Mouse (Mus musculus): ENCODE data around the gene Ube2v1. TPM values are rescaled to one million over a fixed set of nuclear protein-coding genes. Genes with fewer than 3 reads are reported as not detected.
A peak's percentile ranks its signal among the peaks of the same experiment; 100 is the strongest.

The Ube2v1 gene
- 195 and 211 TPM in 2 replicates for polyA plus RNA-seq (2014; fragmentation: Nextera tagmentation; extraction: Ambion mirVana)

DNA sequence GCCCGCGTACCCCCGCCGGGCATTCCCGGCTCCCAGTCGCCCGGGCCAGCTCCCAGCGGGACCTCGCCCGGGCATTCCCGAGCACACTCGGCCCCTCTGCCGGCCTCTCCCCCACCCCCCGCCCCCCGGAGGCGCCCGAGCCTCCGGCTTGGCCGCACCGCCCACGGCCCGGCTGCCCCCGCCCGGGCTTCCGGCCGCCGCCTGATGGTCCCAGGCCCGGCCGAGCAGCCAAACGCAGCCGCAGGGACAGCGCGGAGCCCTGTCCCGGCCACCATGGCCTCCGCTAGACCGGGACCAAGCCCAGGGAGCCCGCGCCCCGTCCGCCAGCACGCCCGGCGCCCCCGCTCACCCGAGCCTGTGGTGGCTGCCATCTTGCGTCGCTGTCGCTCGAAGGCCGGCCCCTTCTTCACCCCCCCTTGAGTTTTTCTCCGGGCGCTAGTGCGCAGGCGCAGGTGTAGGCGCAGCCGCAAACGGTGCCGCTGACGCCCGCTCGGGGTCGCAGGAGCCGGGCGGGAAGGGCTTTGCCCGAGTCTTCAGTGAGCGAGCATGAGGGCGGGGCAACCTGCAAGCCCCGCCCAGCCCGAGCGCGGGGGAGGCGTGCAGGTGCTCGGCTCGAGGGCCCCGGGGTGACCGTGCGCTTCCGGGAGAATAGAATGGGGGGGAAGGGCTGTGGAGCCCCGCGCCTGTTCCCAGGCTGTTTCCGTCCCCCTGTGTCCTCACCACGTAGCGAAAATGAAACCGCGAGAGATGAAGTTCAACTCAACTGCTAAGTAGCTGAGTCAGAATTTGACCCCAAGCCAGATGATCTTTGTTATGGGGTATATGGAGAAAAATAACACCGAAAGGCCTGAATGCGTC lies at the start of gene Ube2v1:
Gene Ube2v1 (minus strand): TSS at position 505 of the 858 bp plus-strand sequence.
- Histone ChIP-seq H3K4me3 (ENCODE audit: low read depth, low read length) (peak within 1 kb of the TSS; percentile 95), H3K27ac (ENCODE audit: low read depth, low read length) (peak within 1 kb of the TSS; percentile 87), H3K9ac (ENCODE audit: low read depth, low read length) (peak within 1 kb of the TSS; percentile 97), H3K9me3 (replicated peaks; ENCODE audit: control insufficient read depth, low read length) (no peaks in the 10 kb centered on the region), H3K4me1 (ENCODE audit: control insufficient read depth, insufficient read depth, low read length) (peaks cover 52% of the 10 kb centered on the region), H3K36me3 (ENCODE audit: control insufficient read depth, insufficient read depth, low read length) (no peaks in the 10 kb centered on the region), H3K4me2 (peak within 1 kb of the TSS; percentile 76), H3K27me3 (ENCODE audit: control insufficient read depth, insufficient read depth, low read length) (no peaks in the 10 kb centered on the region)
- under 1% methylated on average over 80 of the region's 87 CpGs for WGBS (ENCODE audit: insufficient replicate concordance)
- peak; percentile 83 for ATAC-seq (replicated peaks; ENCODE audit: insufficient number of reproducible peaks, low FRiP score, low TSS enrichment)

DNA sequence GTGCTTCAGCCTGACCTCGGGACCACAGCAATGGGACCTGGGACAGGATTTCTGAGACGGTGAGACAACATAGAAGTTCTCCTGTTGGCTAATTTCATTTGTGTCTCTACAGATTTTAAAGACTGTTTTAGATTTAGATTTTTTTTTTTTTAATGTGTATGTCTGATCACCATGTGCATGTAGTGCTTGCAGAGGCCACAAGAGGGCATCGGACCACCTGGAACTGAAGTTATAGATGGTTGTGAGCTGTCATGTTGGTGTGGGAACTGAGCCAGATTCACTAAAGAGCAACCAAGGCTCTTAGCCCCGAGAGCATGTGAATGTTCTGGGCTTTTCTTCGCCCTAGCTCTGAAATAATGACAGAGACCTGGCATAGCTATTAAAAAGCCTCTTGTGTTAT lies 48.8 kb upstream of the Ube2v1 start:
- Histone ChIP-seq H3K27ac (ENCODE audit: low read depth, low read length) (no peak overlapping the region), H3K4me2 (no peak overlapping the region), H3K9me3 (replicated peaks; ENCODE audit: control insufficient read depth, low read length) (no peaks in the 10 kb centered on the region), H3K4me3 (ENCODE audit: low read depth, low read length) (no peak overlapping the region), H3K36me3 (ENCODE audit: control insufficient read depth, insufficient read depth, low read length) (no peaks in the 10 kb centered on the region), H3K4me1 (ENCODE audit: control insufficient read depth, insufficient read depth, low read length) (no peaks in the 10 kb centered on the region), H3K9ac (ENCODE audit: low read depth, low read length) (no peak overlapping the region), H3K27me3 (ENCODE audit: control insufficient read depth, insufficient read depth, low read length) (0 out of 2 replicates have a peak, but pooled peaks cover 5% of the 10 kb centered on the region)
- ATAC-seq (replicated peaks; ENCODE audit: insufficient number of reproducible peaks, low FRiP score, low TSS enrichment): no peak
- 44% methylated on average over 5 of the region's 5 CpGs for WGBS (ENCODE audit: insufficient replicate concordance)

DNA sequence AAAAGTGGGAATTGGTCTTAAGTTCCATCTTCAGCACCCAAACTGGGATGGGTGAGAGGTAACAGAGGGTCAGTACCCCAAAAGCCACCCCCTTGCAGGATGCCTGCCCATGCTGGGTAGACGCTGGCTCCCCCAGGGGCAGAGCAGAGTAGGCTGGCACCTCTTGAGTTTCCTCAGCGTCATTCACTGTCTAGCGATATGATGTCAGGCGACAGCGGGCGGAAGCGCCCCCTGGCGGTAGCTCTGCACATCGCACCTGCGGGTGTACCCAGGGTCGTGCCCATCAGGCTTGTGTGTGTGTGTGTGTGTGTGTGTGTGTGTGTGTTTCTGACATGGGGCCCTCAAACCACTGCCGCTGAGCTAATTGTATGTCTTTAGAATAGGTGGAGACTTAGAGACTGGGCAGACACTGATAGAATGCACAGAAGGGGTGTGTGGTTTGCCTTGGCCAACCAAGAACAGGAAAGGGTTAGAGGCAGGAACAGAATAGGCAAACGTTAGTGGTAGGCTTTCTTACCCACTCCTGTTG lies 48.1 kb upstream of the Ube2v1 start:
- H3K4me1 ChIP-seq (ENCODE audit: control insufficient read depth, insufficient read depth, low read length): peaks cover 3% of the 10 kb centered on the region; the same call in 1 of the 2 replicates
- H3K27ac ChIP-seq (ENCODE audit: low read depth, low read length): no peak overlapping the region
- H3K36me3 ChIP-seq (ENCODE audit: control insufficient read depth, insufficient read depth, low read length): no peaks in the 10 kb centered on the region
- H3K27me3 ChIP-seq (ENCODE audit: control insufficient read depth, insufficient read depth, low read length): 0 out of 2 replicates have a peak, but pooled peaks cover 5% of the 10 kb centered on the region
- peak; percentile 60; the same call in 1 of the 2 replicates for ATAC-seq (replicated peaks; ENCODE audit: insufficient number of reproducible peaks, low FRiP score, low TSS enrichment)
- H3K9ac ChIP-seq (ENCODE audit: low read depth, low read length): no peak overlapping the region
- no peak overlapping the region for H3K4me2 ChIP-seq
- WGBS (ENCODE audit: insufficient replicate concordance): 4% methylated on average over 13 of the region's 13 CpGs
- H3K9me3 ChIP-seq (replicated peaks; ENCODE audit: control insufficient read depth, low read length): no peaks in the 10 kb centered on the region
- no peak overlapping the region for H3K4me3 ChIP-seq (ENCODE audit: low read depth, low read length)

DNA sequence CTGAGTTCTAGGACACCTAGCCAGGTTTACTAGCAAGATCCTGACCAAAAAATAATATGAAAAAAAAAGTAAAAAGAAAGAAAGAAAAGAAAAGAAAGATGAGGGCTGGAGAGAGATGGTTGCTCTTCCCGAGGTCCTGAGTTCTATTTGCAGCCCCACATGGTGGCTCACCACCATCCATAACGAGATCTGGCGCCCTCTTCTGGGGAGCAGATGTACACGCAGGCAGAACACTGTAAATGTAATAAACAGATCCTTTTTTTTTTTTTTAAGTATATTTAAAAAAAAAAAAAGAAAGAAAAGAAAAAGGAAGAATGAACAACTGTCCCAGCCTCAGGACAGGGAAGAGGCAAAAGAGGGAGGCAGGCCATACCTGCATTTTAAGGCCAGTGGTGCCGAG lies 46.7 kb upstream of the Ube2v1 start:
- Histone ChIP-seq H3K4me1 (ENCODE audit: control insufficient read depth, insufficient read depth, low read length) (peaks cover 3% of the 10 kb centered on the region; the same call in 1 of the 2 replicates), H3K27me3 (ENCODE audit: control insufficient read depth, insufficient read depth, low read length) (0 out of 2 replicates have a peak, but pooled peaks cover 5% of the 10 kb centered on the region), H3K27ac (ENCODE audit: low read depth, low read length) (no peak overlapping the region), H3K4me3 (ENCODE audit: low read depth, low read length) (no peak overlapping the region), H3K4me2 (no peak overlapping the region), H3K9ac (ENCODE audit: low read depth, low read length) (no peak overlapping the region), H3K36me3 (ENCODE audit: control insufficient read depth, insufficient read depth, low read length) (no peaks in the 10 kb centered on the region), H3K9me3 (replicated peaks; ENCODE audit: control insufficient read depth, low read length) (no peaks in the 10 kb centered on the region)
- 49% methylated on average over 5 of the region's 5 CpGs for WGBS (ENCODE audit: insufficient replicate concordance)
- no peak for ATAC-seq (replicated peaks; ENCODE audit: insufficient number of reproducible peaks, low FRiP score, low TSS enrichment)

DNA sequence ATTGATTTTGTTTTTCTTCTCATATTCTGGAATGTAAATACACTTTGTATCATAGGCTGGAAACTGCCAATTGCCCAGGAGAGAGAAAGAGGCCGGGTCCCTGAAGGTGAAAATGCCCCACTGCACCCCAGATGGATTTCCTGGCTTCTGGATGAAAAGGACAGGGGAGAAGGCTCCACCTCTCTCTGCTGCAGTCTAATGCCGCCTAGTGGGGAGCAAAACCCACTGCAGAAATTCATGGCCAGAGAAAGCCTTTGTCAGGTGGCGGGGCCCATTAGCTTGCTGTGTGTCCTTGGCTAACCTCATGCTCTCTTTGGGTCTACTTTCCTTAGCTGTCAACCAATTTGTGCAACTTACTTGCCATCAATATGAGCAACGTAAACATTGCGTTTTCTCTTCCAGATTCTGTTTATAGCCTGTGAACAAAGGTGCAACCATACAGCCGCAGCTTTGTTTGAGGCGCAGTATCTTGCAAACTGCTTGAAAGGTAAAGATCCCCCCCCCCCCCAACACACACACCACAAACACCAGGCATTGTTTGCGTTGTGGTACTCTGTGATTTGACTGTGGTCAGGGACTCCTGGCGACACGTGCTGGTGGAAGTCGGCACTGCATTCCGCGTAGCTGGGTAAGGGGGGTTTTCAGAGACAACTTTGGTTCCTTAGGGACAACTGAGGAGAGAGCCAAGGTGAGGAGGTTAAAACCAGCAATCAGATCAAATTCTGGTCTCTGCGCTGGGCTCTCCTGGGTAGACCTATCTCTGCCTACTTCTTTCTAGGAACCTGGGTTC lies 43.4 kb upstream of the Ube2v1 start:
- Histone ChIP-seq H3K9me3 (replicated peaks; ENCODE audit: control insufficient read depth, low read length) (no peaks in the 10 kb centered on the region), H3K4me2 (no peak overlapping the region), H3K27me3 (ENCODE audit: control insufficient read depth, insufficient read depth, low read length) (0 out of 2 replicates have a peak, but pooled peaks cover 5% of the 10 kb centered on the region), H3K9ac (ENCODE audit: low read depth, low read length) (no peak overlapping the region), H3K36me3 (ENCODE audit: control insufficient read depth, insufficient read depth, low read length) (no peaks in the 10 kb centered on the region), H3K4me3 (ENCODE audit: low read depth, low read length) (no peak overlapping the region), H3K4me1 (ENCODE audit: control insufficient read depth, insufficient read depth, low read length) (peaks cover 6% of the 10 kb centered on the region; the same call in 1 of the 2 replicates), H3K27ac (ENCODE audit: low read depth, low read length) (no peak overlapping the region)
- no peak for ATAC-seq (replicated peaks; ENCODE audit: insufficient number of reproducible peaks, low FRiP score, low TSS enrichment)
- 36% methylated on average over 14 of the region's 14 CpGs for WGBS (ENCODE audit: insufficient replicate concordance)

DNA sequence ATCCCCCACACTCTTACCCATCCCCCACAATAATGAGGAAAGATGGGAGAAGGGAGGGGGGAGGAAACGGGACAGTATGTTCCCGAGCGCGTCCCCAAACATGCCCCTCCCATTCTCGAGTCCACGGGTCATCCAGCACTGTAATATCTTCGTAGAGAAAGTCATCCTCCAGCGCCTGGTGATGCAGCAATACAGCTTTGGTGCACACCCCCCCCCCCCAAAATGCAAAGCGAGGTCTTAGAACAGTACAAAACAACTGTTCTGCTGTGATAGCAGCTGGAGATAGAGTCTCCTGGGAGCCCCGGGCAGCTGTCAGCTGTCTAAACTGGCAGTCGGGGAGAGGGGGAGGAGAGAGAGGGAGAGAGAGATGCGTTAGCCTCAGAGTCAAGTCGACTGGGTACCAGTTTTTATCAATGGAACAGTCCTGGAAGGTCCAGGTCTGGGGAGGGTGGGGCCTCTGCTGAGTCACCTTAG lies 40.4 kb upstream of the Ube2v1 start:
- WGBS (ENCODE audit: insufficient replicate concordance): 15% methylated on average over 13 of the region's 13 CpGs
- Histone ChIP-seq H3K27me3 (ENCODE audit: control insufficient read depth, insufficient read depth, low read length) (0 out of 2 replicates have a peak, but pooled peaks cover 5% of the 10 kb centered on the region), H3K4me2 (peak overlapping the region; percentile 50), H3K27ac (ENCODE audit: low read depth, low read length) (peak overlapping the region; percentile 83), H3K9ac (ENCODE audit: low read depth, low read length) (0 out of 2 replicates have a peak overlapping the region, but pooled peaks have one; percentile 28), H3K4me1 (ENCODE audit: control insufficient read depth, insufficient read depth, low read length) (peaks cover 6% of the 10 kb centered on the region; the same call in 1 of the 2 replicates), H3K9me3 (replicated peaks; ENCODE audit: control insufficient read depth, low read length) (no peaks in the 10 kb centered on the region), H3K36me3 (ENCODE audit: control insufficient read depth, insufficient read depth, low read length) (no peaks in the 10 kb centered on the region), H3K4me3 (ENCODE audit: low read depth, low read length) (no peak overlapping the region)
- peak; percentile 89 for ATAC-seq (replicated peaks; ENCODE audit: insufficient number of reproducible peaks, low FRiP score, low TSS enrichment)

DNA sequence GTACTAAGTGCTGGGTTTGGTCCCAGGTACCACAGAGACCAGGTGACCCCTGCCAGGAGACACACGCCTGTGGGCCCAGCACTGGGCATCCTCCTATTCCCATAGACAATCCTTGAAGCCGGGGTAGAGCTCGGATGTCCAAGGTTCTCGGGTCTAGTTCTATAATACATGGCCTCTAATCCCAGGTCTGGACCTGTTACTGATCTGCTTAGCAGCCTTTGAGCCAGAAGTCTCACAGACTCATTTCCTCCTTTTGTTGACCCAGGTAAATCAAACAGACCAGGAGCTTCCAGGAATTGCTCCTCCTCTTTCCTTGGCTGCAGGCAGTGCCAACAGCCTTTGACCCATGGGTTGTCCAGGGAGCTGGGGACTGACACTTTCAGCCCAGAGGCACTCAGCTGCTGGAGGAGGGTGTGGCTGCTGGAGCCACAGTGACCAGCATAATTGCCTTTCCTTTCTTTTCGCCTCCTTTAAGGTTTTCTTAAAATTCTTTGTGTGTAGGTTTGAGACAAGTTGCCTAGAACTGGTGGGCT lies 39.3 kb upstream of the Ube2v1 start:
- Histone ChIP-seq H3K27me3 (ENCODE audit: control insufficient read depth, insufficient read depth, low read length) (no peaks in the 10 kb centered on the region), H3K4me3 (ENCODE audit: low read depth, low read length) (no peak overlapping the region), H3K4me2 (peak overlapping the region; percentile 50; the same call in 1 of the 2 replicates), H3K4me1 (ENCODE audit: control insufficient read depth, insufficient read depth, low read length) (peaks cover 6% of the 10 kb centered on the region; the same call in 1 of the 2 replicates), H3K9me3 (replicated peaks; ENCODE audit: control insufficient read depth, low read length) (no peaks in the 10 kb centered on the region), H3K36me3 (ENCODE audit: control insufficient read depth, insufficient read depth, low read length) (no peaks in the 10 kb centered on the region), H3K9ac (ENCODE audit: low read depth, low read length) (no peak overlapping the region; the same call in 1 of the 2 replicates), H3K27ac (ENCODE audit: low read depth, low read length) (peak overlapping the region; percentile 83)
- WGBS (ENCODE audit: insufficient replicate concordance): 78% methylated on average over 5 of the region's 5 CpGs
- ATAC-seq (replicated peaks; ENCODE audit: insufficient number of reproducible peaks, low FRiP score, low TSS enrichment): no peak

DNA sequence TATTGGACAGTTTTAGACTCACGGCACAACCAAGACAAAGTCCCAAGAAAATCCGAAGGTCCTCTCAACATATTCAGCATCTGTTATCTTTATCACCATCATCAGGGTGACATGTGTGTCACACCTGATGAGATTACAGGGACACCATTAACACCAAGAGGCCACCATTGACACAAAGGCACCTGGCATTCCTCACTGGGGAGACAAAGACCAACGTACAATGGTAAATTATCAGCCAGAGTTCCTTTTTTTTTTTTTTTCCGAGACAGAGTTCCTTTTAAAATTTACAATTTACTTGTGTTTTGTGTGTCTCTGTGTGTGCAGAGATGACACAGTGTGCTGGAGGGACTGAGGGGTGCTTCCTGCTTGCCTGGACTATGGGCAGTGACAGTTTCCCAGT lies 37.5 kb upstream of the Ube2v1 start:
- Histone ChIP-seq H3K4me3 (ENCODE audit: low read depth, low read length) (no peak overlapping the region), H3K9me3 (replicated peaks; ENCODE audit: control insufficient read depth, low read length) (no peaks in the 10 kb centered on the region), H3K36me3 (ENCODE audit: control insufficient read depth, insufficient read depth, low read length) (no peaks in the 10 kb centered on the region), H3K4me2 (no peak overlapping the region), H3K4me1 (ENCODE audit: control insufficient read depth, insufficient read depth, low read length) (peaks cover 3% of the 10 kb centered on the region; the same call in 1 of the 2 replicates), H3K27me3 (ENCODE audit: control insufficient read depth, insufficient read depth, low read length) (no peaks in the 10 kb centered on the region), H3K9ac (ENCODE audit: low read depth, low read length) (no peak overlapping the region), H3K27ac (ENCODE audit: low read depth, low read length) (no peak overlapping the region)
- ATAC-seq (replicated peaks; ENCODE audit: insufficient number of reproducible peaks, low FRiP score, low TSS enrichment): no peak
- WGBS (ENCODE audit: insufficient replicate concordance): 60% methylated on average over 4 of the region's 4 CpGs

Data from heart, embryonic 11.5 days (tissue).